Mouse (Mus musculus): ENCODE measurements around the gene Serf1. TPM values are rescaled to one million over a fixed set of nuclear protein-coding genes. Genes with fewer than 3 reads are reported as not detected.

The Serf1 gene
- polyA plus RNA-seq (2011; ENCODE audit: insufficient read depth, insufficient read length, low replicate concordance, missing spikeins) = 11.0 and 11.2 TPM in 2 replicates

- no peak for TF ChIP-seq CTCF (IDR thresholded peaks at IDR 0.05; ENCODE audit: control insufficient read depth, insufficient read depth, low read length)
- peak; percentile 31; the same call in 1 of the 2 replicates for TF ChIP-seq POLR2A (IDR thresholded peaks at IDR 0.05; ENCODE audit: borderline replicate concordance, control insufficient read depth, low read depth, low read length)
- peak within 1 kb of the TSS; percentile 82 for H3K4me3 ChIP-seq (replicated peaks; ENCODE audit: control insufficient read depth, low read depth, low read length)
- no peak within 1 kb of the TSS for H3K27ac ChIP-seq (ENCODE audit: control insufficient read depth, insufficient read depth, low read depth, low read length, poor library complexity)
- 1% methylated on average over 76 of the region's 76 CpGs for whole genome bisulfite sequencing
- H3K4me1 ChIP-seq (ENCODE audit: control insufficient read depth, insufficient read depth, low read length) = no peaks in the 10 kb centered on the region
Measured at GRCm38 (mm10) chr13:100107652-100108472, at the start of gene Serf1. Gene Serf1, plus strand, starts transcription at chr13:100108012.

- TF ChIP-seq CTCF (IDR thresholded peaks at IDR 0.05; ENCODE audit: control insufficient read depth, insufficient read depth, low read length) = no peak
- TF ChIP-seq POLR2A (IDR thresholded peaks at IDR 0.05; ENCODE audit: borderline replicate concordance, control insufficient read depth, low read depth, low read length) = no peak
- no peaks in the 10 kb centered on the region for H3K4me1 ChIP-seq (ENCODE audit: control insufficient read depth, insufficient read depth, low read length)
- 92% methylated on average over 3 of the region's 3 CpGs for WGBS
- no peak overlapping the region for H3K4me3 ChIP-seq (replicated peaks; ENCODE audit: control insufficient read depth, low read depth, low read length)
- H3K27ac ChIP-seq (ENCODE audit: control insufficient read depth, insufficient read depth, low read depth, low read length, poor library complexity) = no peak overlapping the region
Measured at GRCm38 (mm10) chr13:100063936-100064335, 43.9 kb upstream of the Serf1 start.

- H3K4me1 ChIP-seq (ENCODE audit: control insufficient read depth, insufficient read depth, low read length) = no peaks in the 10 kb centered on the region
- TF ChIP-seq CTCF (IDR thresholded peaks at IDR 0.05; ENCODE audit: control insufficient read depth, insufficient read depth, low read length) (no peak), POLR2A (IDR thresholded peaks at IDR 0.05; ENCODE audit: borderline replicate concordance, control insufficient read depth, low read depth, low read length) (no peak)
- H3K27ac ChIP-seq (ENCODE audit: control insufficient read depth, insufficient read depth, low read depth, low read length, poor library complexity) = no peak overlapping the region
- no peak overlapping the region for H3K4me3 ChIP-seq (replicated peaks; ENCODE audit: control insufficient read depth, low read depth, low read length)
- 68% methylated on average over 6 of the region's 6 CpGs for WGBS
Measured at GRCm38 (mm10) chr13:100067821-100068220, 40.0 kb upstream of the Serf1 start.

- H3K4me1 ChIP-seq (ENCODE audit: control insufficient read depth, insufficient read depth, low read length) = no peaks in the 10 kb centered on the region
- no peak for TF ChIP-seq CTCF (IDR thresholded peaks at IDR 0.05; ENCODE audit: control insufficient read depth, insufficient read depth, low read length)
- TF ChIP-seq POLR2A (IDR thresholded peaks at IDR 0.05; ENCODE audit: borderline replicate concordance, control insufficient read depth, low read depth, low read length) = no peak
- no peak overlapping the region for H3K4me3 ChIP-seq (replicated peaks; ENCODE audit: control insufficient read depth, low read depth, low read length)
- WGBS = 87% methylated on average over 8 of the region's 8 CpGs
- no peak overlapping the region for H3K27ac ChIP-seq (ENCODE audit: control insufficient read depth, insufficient read depth, low read depth, low read length, poor library complexity)
Measured at GRCm38 (mm10) chr13:100071473-100071872, 36.3 kb upstream of the Serf1 start.

DNA sequence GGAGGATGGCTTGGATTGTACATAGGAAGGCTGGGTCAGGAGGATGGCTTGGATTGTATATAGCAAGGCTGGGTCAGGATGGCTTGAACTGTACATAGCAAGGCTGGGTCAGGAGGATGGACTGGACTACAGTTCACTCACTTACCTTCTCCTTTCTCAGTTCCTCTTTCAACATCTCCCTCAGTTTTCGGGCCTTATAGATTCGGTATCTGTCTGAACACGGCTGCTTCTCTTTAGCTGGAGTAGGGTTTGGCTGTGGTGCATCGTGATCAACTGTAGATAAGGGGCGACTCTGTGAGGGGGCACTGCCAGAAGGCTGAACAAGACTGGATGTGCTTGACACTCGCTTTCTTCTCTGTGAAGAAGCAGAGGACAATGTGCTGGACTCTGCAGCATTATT lies 9.0 kb upstream of the Serf1 start:
- WGBS = 39% methylated on average over 6 of the region's 6 CpGs
- no peak overlapping the region for H3K4me3 ChIP-seq (replicated peaks; ENCODE audit: control insufficient read depth, low read depth, low read length)
- H3K4me1 ChIP-seq (ENCODE audit: control insufficient read depth, insufficient read depth, low read length) = peaks cover 1% of the 10 kb centered on the region; the same call in 1 of the 2 replicates
- no peak overlapping the region; the same call in 1 of the 2 replicates for H3K27ac ChIP-seq (ENCODE audit: control insufficient read depth, insufficient read depth, low read depth, low read length, poor library complexity)
- no peak for TF ChIP-seq CTCF (IDR thresholded peaks at IDR 0.05; ENCODE audit: control insufficient read depth, insufficient read depth, low read length)
- no peak for TF ChIP-seq POLR2A (IDR thresholded peaks at IDR 0.05; ENCODE audit: borderline replicate concordance, control insufficient read depth, low read depth, low read length)

DNA sequence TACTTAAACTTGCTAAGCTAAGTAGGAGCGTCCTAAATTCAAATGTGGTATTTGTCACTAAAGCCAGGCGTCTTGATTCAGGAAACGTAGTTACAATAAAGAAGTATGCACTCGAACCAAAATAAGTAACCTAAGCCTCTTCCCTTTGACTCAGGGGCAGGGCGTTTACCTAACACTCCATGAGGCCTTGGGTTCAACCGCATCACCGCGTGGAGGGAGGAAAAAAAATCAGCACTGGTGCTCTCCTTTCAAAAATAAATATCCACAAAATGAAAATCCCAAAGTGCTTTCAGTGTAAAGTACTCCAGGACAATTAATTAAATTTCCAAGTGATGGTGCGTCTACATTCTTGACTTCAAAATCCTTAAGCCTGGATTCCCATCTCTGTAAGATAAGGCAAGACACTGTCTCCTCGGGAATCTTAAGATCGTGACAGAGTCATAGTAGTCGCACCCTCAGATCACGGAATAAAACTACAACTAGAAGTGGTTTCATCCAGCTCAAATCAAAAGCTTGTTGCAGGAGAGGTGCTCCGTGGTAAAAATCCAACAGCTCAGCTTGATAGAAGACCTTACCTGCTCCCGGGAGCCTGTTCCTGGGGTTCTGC lies 4.7 kb upstream of the Serf1 start:
- Histone ChIP-seq H3K27ac (ENCODE audit: control insufficient read depth, insufficient read depth, low read depth, low read length, poor library complexity) (peak overlapping the region; percentile 86), H3K4me1 (ENCODE audit: control insufficient read depth, insufficient read depth, low read length) (peaks cover 1% of the 10 kb centered on the region; the same call in 1 of the 2 replicates), H3K4me3 (replicated peaks; ENCODE audit: control insufficient read depth, low read depth, low read length) (peak overlapping the region; percentile 94)
- 2% methylated on average over 15 of the region's 15 CpGs for WGBS
- no peak for TF ChIP-seq POLR2A (IDR thresholded peaks at IDR 0.05; ENCODE audit: borderline replicate concordance, control insufficient read depth, low read depth, low read length)
- TF ChIP-seq CTCF (IDR thresholded peaks at IDR 0.05; ENCODE audit: control insufficient read depth, insufficient read depth, low read length) = no peak

- Histone ChIP-seq H3K27ac (ENCODE audit: control insufficient read depth, insufficient read depth, low read depth, low read length, poor library complexity) (peak within 1 kb of the TSS; percentile 86), H3K4me3 (replicated peaks; ENCODE audit: control insufficient read depth, low read depth, low read length) (peak within 1 kb of the TSS; percentile 94), H3K4me1 (ENCODE audit: control insufficient read depth, insufficient read depth, low read length) (peaks cover 1% of the 10 kb centered on the region; the same call in 1 of the 2 replicates)
- WGBS = under 1% methylated on average over 44 of the region's 44 CpGs
- no peak for TF ChIP-seq CTCF (IDR thresholded peaks at IDR 0.05; ENCODE audit: control insufficient read depth, insufficient read depth, low read length)
- TF ChIP-seq POLR2A (IDR thresholded peaks at IDR 0.05; ENCODE audit: borderline replicate concordance, control insufficient read depth, low read depth, low read length) = peak; percentile 69; the same call in 1 of the 2 replicates
Measured at GRCm38 (mm10) chr13:100103748-100104254, 4.0 kb upstream of the Serf1 start, which contains the start of gene Bdp1. Gene Bdp1, minus strand, starts transcription at chr13:100104070.

All from bone marrow, adult 2 months (tissue).